In genomic region chr6:38910828-38911559, GRCm38 (mm10) we compare ENCODE assay signal across 9 mouse cellular contexts. TPM values are rescaled to one million over a fixed set of nuclear protein-coding genes. Genes with fewer than 3 reads are reported as not detected.
DNase-seq lines count a peak whose midpoint lies in the region; ATAC-seq and TF ChIP-seq lines count a peak whose summit lies in the region.
"Had no signal": no experiment of that assay in that cellular context is flagged by ENCODE, and none has a peak within 500 bp of the region (broad histone marks: within the 10 kb centered on the region; RNA-seq: fewer than 3 reads in every experiment).

No protein-coding gene starts in this region.

- H3K4me1 ChIP-seq in limb, embryonic 14.5 days (ENCODE audit: control insufficient read depth, insufficient read depth, low read length): peaks cover 7% of the 10 kb centered on the region
- H3K4me1 ChIP-seq in neural tube, embryonic 11.5 days (ENCODE audit: control insufficient read depth, insufficient read depth, low read length): no peaks in the 10 kb centered on the region

- peak; percentile 45 for TF ChIP-seq CTCF in C2C12 (IDR thresholded peaks at IDR 0.05; ENCODE audit: control insufficient read depth, insufficient read depth, insufficient read length)

- no peaks in the 10 kb centered on the region for H3K36me3 ChIP-seq in C2C12 (ENCODE audit: control insufficient read depth, insufficient read depth)
- H3K36me3 ChIP-seq in limb, embryonic 14.5 days (ENCODE audit: control insufficient read depth, insufficient read depth, low read length): no peaks in the 10 kb centered on the region
- no peaks in the 10 kb centered on the region for H3K36me3 ChIP-seq in neural tube, embryonic 11.5 days (ENCODE audit: control insufficient read depth, insufficient read depth, low read length)
- H3K36me3 ChIP-seq: limb, embryonic 15.5 days had no signal

- no peak for ATAC-seq in limb, embryonic 14.5 days (ENCODE audit: low FRiP score, low read depth)
- no peak for ATAC-seq in neural tube, embryonic 11.5 days (ENCODE audit: insufficient read depth, low FRiP score, low TSS enrichment)

- intact Hi-C loops in gastrocnemius, postnatal 36 days (cut with DNase I): loop anchor here (2.0 to 5.0 kb wide), 2 partner anchors 174 to 259 kb away; no protein-coding TSS in a partner anchor

- H3K27ac ChIP-seq in limb, embryonic 14.5 days (replicated peaks; ENCODE audit: low read depth, low read length): no peak overlapping the region
- H3K27ac ChIP-seq in neural tube, embryonic 11.5 days (ENCODE audit: low read depth, low read length): no peak overlapping the region
- H3K27ac ChIP-seq: limb, embryonic 15.5 days had no signal

- peak; percentile 26 for DNase-seq in Muller cell, postnatal 12 days (ENCODE audit: inconsistent ontology term)
- peak; percentile 76 for DNase-seq in cerebellum, adult 9-10 months
- peak; percentile 30 to 51 for DNase-seq in gastrocnemius, postnatal 36 days
- DNase-seq in kidney, adult 18-20 months: peak; percentile 84
- DNase-seq in limb, embryonic 14.5 days (ENCODE audit: low spot score): peak; percentile 38
- DNase-seq in neural tube, embryonic 11.5 days (ENCODE audit: low spot score): peak; percentile 69
- peak; percentile 62 for DNase-seq in thymus, postnatal 25 days

- H3K79me2 ChIP-seq in C2C12 (ENCODE audit: control insufficient read depth, insufficient read depth): no peaks in the 10 kb centered on the region

- no peak for TF ChIP-seq POLR2A in limb, embryonic 14.5 days (IDR thresholded peaks at IDR 0.05; ENCODE audit: borderline replicate concordance, extremely low read depth, insufficient read depth, insufficient read length)

- 67% methylated on average over 3 of the region's 3 CpGs for WGBS in limb, embryonic 14.5 days
- WGBS in neural tube, embryonic 11.5 days: 66% methylated on average over 3 of the region's 3 CpGs

- no peaks in the 10 kb centered on the region for H3K27me3 ChIP-seq in C2C12 (ENCODE audit: control insufficient read depth, insufficient read depth, insufficient read length)
- H3K27me3 ChIP-seq in limb, embryonic 14.5 days (ENCODE audit: control insufficient read depth, insufficient read depth, low read length): no peaks in the 10 kb centered on the region
- no peaks in the 10 kb centered on the region for H3K27me3 ChIP-seq in neural tube, embryonic 11.5 days (ENCODE audit: control insufficient read depth, insufficient read depth, low read length)
- H3K27me3 ChIP-seq: limb, embryonic 15.5 days had no signal

- H3ac ChIP-seq in C2C12 (ENCODE audit: control insufficient read depth, insufficient read length, low read depth): no peak overlapping the region

- H3K4me3 ChIP-seq in C2C12 (ENCODE audit: insufficient read depth, poor library complexity, severe bottlenecking): no peak overlapping the region
- no peak overlapping the region for H3K4me3 ChIP-seq in limb, embryonic 14.5 days (replicated peaks; ENCODE audit: low read length)
- H3K4me3 ChIP-seq in neural tube, embryonic 11.5 days (ENCODE audit: low read depth, low read length): no peak overlapping the region
- H3K4me3 ChIP-seq: limb, embryonic 15.5 days had no signal

- H3K79me3 ChIP-seq in C2C12 (ENCODE audit: low read depth): no peaks in the 10 kb centered on the region

- no peaks in the 10 kb centered on the region for H3K9me3 ChIP-seq in limb, embryonic 14.5 days (ENCODE audit: control insufficient read depth, low read length)
- no peaks in the 10 kb centered on the region for H3K9me3 ChIP-seq in neural tube, embryonic 11.5 days (ENCODE audit: control insufficient read depth, low read length)
- H3K9me3 ChIP-seq: limb, embryonic 15.5 days had no signal

- no peak overlapping the region for H3K4me2 ChIP-seq in limb, embryonic 14.5 days (replicated peaks; ENCODE audit: low read depth, low read length, severe bottlenecking)
- no peak overlapping the region for H3K4me2 ChIP-seq in neural tube, embryonic 11.5 days (ENCODE audit: low read depth)
- H3K4me2 ChIP-seq: limb, embryonic 15.5 days had no signal

- no peak overlapping the region for H3K9ac ChIP-seq in limb, embryonic 14.5 days (ENCODE audit: low read depth, low read length, severe bottlenecking)
- H3K9ac ChIP-seq in neural tube, embryonic 11.5 days (ENCODE audit: low read length): no peak overlapping the region
- H3K9ac ChIP-seq: limb, embryonic 15.5 days had no signal

TF ChIP-seq in C2C12, 6 proteins besides CTCF, POLR2A, EP300 and RAD21:
- TF ChIP-seq USF1 (IDR thresholded peaks at IDR 0.05; ENCODE audit: low read depth): no peak
- no peak for TF ChIP-seq MYOD1 (IDR thresholded peaks at IDR 0.05; ENCODE audit: control insufficient read depth, insufficient read length, low read depth)

RNA-seq across cellular contexts. Expression of gene Hipk2, which starts 35.0 kb away (rescaled TPM):
- 13.6 TPM for polyA plus RNA-seq in C2C12 (2012; fragmentation: generic; extraction: Trizol)
- total RNA-seq in gastrocnemius, postnatal 36 days (2021): 100 to 1,000 TPM in 1 of 2 experiments, 10 to 100 TPM in 1; 71.5 to 114 TPM
- 12.3 and 16.4 TPM in 2 replicates for polyA plus RNA-seq in limb, embryonic 14.5 days (2012; rRNA removed)
- polyA plus RNA-seq in limb, embryonic 14.5 days (2014; fragmentation: Nextera tagmentation; extraction: Ambion mirVana): 11.9 and 17.4 TPM in 2 replicates
- 26.7 and 30.6 TPM in 2 replicates for polyA plus RNA-seq in neural tube, embryonic 11.5 days (2014; fragmentation: Nextera tagmentation; extraction: Ambion mirVana)

RNA-seq across cellular contexts. Expression of gene Tbxas1, which starts 35.8 kb away (rescaled TPM):
- polyA plus RNA-seq in C2C12 (2012; fragmentation: generic; extraction: Trizol): 0.06 TPM
- under 1 TPM; 0.79 to 0.81 TPM for total RNA-seq in gastrocnemius, postnatal 36 days (2021)
- polyA plus RNA-seq in limb, embryonic 14.5 days (2012; rRNA removed): 1.8 and 3.4 TPM in 2 replicates
- 2.6 and 3.2 TPM in 2 replicates for polyA plus RNA-seq in limb, embryonic 14.5 days (2014; fragmentation: Nextera tagmentation; extraction: Ambion mirVana)
- polyA plus RNA-seq in neural tube, embryonic 11.5 days (2014; fragmentation: Nextera tagmentation; extraction: Ambion mirVana): 1.5 and 2.8 TPM in 2 replicates

Comparison
In these comparisons a context has a peak if more than half of its experiments do, and no peak if none do; other contexts are left out.
1. DNase-seq: peak in every context shown above with its lines; median percentile 84 in kidney, adult 18-20 months; 76 in cerebellum, adult 9-10 months; 69 in neural tube, embryonic 11.5 days; 62 in thymus, postnatal 25 days; 40 in gastrocnemius, postnatal 36 days; 38 in limb, embryonic 14.5 days; 26 in Muller cell, postnatal 12 days.